Mouse (Mus musculus) naive thymus-derived CD4-positive, alpha-beta T cell, adult 5 months (primary cell): ENCODE data around the gene Pank1. TPM values are rescaled to one million over a fixed set of nuclear protein-coding genes. Genes with fewer than 3 reads are reported as not detected.

ENCODE experiments used
- polyA plus RNA-seq: library from polyadenylated mRNA; unstranded; fragments of 100-300 nt; shearing (Covaris generic); gene quantifications from one replicate; pipeline ENCODE4 v1.2.1, GENCODE M21; 2017

Gene Pank1
- polyA plus RNA-seq: 0.95 TPM

DNA sequence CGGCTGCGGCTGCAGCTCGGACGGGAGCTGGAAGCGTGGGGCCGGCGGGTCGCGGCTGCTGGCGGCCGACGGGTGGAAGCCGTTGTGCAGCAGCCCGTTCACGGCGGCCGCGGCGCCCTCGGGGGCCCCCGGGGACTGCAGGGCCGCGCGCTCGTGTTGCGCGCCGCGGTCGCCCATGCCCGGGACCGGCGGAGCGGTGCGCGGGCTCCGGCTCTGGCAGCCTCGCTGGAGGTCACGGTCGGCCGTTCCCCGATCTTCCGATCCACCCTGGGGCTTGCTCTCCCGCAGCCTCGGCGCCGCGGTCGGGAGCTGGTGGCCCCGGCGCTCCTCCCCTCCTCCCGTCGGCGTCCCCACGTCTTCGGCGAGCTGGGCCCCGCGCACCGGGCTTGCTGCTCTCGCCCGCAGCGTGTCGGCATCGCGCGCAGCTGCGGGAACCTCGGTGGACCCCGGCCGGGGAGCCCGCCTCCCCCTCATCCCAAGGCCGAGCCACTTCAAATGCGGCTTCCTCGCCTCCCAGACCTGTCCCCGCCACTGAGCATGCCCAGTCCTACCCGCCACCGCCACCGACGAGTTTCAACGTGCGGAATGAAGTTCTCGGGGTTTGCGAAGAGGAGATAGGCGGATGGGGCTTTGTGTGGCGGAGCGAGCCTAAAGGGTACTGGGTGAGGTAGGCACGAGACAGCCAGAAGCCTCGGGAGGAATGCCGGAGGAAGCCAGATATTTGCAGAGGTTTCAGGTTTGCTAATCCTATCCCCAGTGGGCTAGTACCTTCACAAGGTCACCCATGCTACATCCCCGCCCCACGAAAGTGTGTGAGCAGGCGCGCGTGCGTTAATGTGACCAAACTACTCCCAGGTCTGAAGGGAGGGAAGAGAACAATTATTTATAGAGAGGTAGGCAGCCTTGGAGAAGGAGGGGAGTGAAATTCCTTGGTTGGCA, at the start of gene Pank1:
Gene Pank1 (minus strand): TSS at position 853 of the 939 bp plus-strand sequence.

DNA sequence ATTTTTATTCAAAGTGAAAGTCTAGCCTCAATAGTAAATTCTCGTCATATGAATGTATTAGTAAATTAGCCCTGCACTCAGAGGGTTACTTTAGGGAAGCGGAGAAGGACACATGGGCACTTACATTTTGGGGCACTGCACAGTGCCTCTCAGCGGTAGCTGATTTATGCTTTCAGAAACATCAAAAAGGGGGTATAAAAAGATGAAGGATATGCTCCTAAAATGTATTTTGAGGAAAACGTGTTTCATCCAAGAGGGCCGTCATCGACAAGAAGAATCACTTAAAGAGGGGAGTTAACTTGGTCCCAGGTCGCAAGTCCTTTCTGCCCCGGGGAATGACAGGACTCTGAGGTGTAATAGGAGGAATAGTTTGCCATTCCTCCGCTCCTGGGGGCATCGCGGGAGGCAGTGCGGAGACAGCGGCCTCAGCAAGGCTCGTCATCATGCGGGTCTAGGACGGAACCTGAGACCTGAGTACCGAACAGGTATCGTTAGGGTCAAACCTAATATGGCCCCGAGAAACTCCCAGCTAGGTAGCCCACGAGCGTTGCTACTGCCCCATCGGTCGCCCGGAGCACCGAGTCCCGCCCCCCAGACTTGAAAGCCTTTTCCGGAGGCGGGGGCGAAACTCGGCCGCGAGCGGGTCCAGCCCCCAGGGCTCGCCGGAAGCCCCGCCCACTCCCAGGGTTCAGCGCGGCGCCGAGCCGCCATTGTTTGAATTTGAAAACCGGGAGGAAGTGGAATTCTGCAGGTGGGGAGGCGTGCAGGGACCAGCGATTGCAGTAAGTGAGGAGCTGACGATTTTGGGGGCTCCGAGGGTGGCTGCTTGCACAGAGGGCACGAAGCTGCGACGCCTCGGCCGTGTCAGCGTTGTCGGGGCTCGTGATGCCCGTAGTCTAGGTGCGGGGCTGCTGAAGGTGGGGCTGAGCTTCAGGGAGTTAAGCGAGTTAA, 42.7 kb upstream of the Pank1 start, which contains the start of gene Kif20b:
Gene Kif20b (plus strand): TSS at position 710 of the 951 bp plus-strand sequence.

Other genes with a start within 250 kb of the Pank1 start
- 0.34 TPM for gene Ifit1bl2, start 238.7 kb downstream of the Pank1 start, polyA plus RNA-seq
- gene Ifit1, start 238.6 kb downstream of the Pank1 start, polyA plus RNA-seq: 4.4 TPM
- not detected for gene Slc16a12, start 132.2 kb downstream of the Pank1 start, polyA plus RNA-seq
- gene Kif20b, start 42.9 kb upstream of the Pank1 start, polyA plus RNA-seq: 8.8 TPM